In genomic region chr2:109578870-109579310, GRCm38 (mm10) we compare ENCODE assay signal across 9 mouse cellular contexts.
DNase-seq lines count a peak whose midpoint lies in the region; ATAC-seq and TF ChIP-seq lines count a peak whose summit lies in the region.
"Had no signal": no experiment of that assay in that cellular context is flagged by ENCODE, and none has a peak within 500 bp of the region (broad histone marks: within the 10 kb centered on the region; RNA-seq: fewer than 3 reads in every experiment).

No protein-coding gene starts in this region.

- H3K27ac ChIP-seq in cerebellum, adult 2 months (ENCODE audit: insufficient read depth, low read length): no peak overlapping the region
- H3K27ac ChIP-seq in heart, embryonic 13.5 days (replicated peaks): no peak overlapping the region
- no peak overlapping the region for H3K27ac ChIP-seq in limb, embryonic 14.5 days (replicated peaks; ENCODE audit: low read depth, low read length)
- H3K27ac ChIP-seq in thymus, adult 2 months (ENCODE audit: control insufficient read depth, insufficient read depth, low read length): no peak overlapping the region

- TF ChIP-seq CTCF in cerebellum, adult 2 months (IDR thresholded peaks at IDR 0.05; ENCODE audit: borderline replicate concordance, insufficient read depth, low read depth, low read length): no peak
- no peak for TF ChIP-seq CTCF in thymus, adult 2 months (IDR thresholded peaks at IDR 0.05; ENCODE audit: borderline replicate concordance, control insufficient read depth, extremely low read depth, insufficient read depth, low read length, poor library complexity)

- no peak for DNase-seq in cerebellum, adult 2 months
- DNase-seq in ZHBTc4 (ENCODE audit: low read depth, low spot score): peak; percentile 79
- peak; percentile 3 for DNase-seq in limb, embryonic 14.5 days (ENCODE audit: low spot score)
- no peak for DNase-seq in right cerebral cortex, adult 18-20 months
- DNase-seq in cerebellum, adult 11-12 months: no peak
- DNase-seq in thymus, adult 2 months: no peak
- DNase-seq: adrenal gland, adult 8-10 months had no signal

- no peaks in the 10 kb centered on the region for H3K9me3 ChIP-seq in heart, embryonic 13.5 days
- H3K9me3 ChIP-seq in limb, embryonic 14.5 days (ENCODE audit: control insufficient read depth, low read length): no peaks in the 10 kb centered on the region

- H3K9ac ChIP-seq in heart, embryonic 13.5 days: no peak overlapping the region; the same call in 1 of the 2 replicates
- no peak overlapping the region for H3K9ac ChIP-seq in limb, embryonic 14.5 days (ENCODE audit: low read depth, low read length, severe bottlenecking)

- peak overlapping the region; percentile 52 for H3K4me2 ChIP-seq in heart, embryonic 13.5 days
- no peak overlapping the region for H3K4me2 ChIP-seq in limb, embryonic 14.5 days (replicated peaks; ENCODE audit: low read depth, low read length, severe bottlenecking)

- no peaks in the 10 kb centered on the region for H3K27me3 ChIP-seq in cerebellum, adult 2 months (ENCODE audit: control insufficient read depth, insufficient read depth, low read length)
- H3K27me3 ChIP-seq in heart, embryonic 13.5 days (replicated peaks): no peaks in the 10 kb centered on the region
- no peaks in the 10 kb centered on the region for H3K27me3 ChIP-seq in limb, embryonic 14.5 days (ENCODE audit: control insufficient read depth, insufficient read depth, low read length)
- H3K27me3 ChIP-seq in thymus, adult 2 months (ENCODE audit: control insufficient read depth, insufficient read depth, low read length): no peaks in the 10 kb centered on the region

- TF ChIP-seq POLR2A in cerebellum, adult 2 months (IDR thresholded peaks at IDR 0.05; ENCODE audit: borderline replicate concordance, insufficient read depth, low read length): no peak
- no peak for TF ChIP-seq POLR2A in limb, embryonic 14.5 days (IDR thresholded peaks at IDR 0.05; ENCODE audit: borderline replicate concordance, extremely low read depth, insufficient read depth, insufficient read length)
- TF ChIP-seq POLR2A in thymus, adult 2 months (IDR thresholded peaks at IDR 0.05; ENCODE audit: control insufficient read depth, extremely low read depth, insufficient read depth, low read length, poor library complexity): no peak

- no peaks in the 10 kb centered on the region for H3K4me1 ChIP-seq in cerebellum, adult 2 months (ENCODE audit: control insufficient read depth, insufficient read depth, low read length)
- peaks cover 8% of the 10 kb centered on the region; the same call in 1 of the 2 replicates for H3K4me1 ChIP-seq in heart, embryonic 13.5 days
- no peaks in the 10 kb centered on the region for H3K4me1 ChIP-seq in limb, embryonic 14.5 days (ENCODE audit: control insufficient read depth, insufficient read depth, low read length)
- no peaks in the 10 kb centered on the region for H3K4me1 ChIP-seq in thymus, adult 2 months (replicated peaks; ENCODE audit: control insufficient read depth, insufficient read depth, low read length)

- H3K4me3 ChIP-seq in cerebellum, adult 2 months (replicated peaks; ENCODE audit: insufficient read depth, low read depth, low read length): no peak overlapping the region
- H3K4me3 ChIP-seq in heart, embryonic 13.5 days: peak overlapping the region; percentile 8; the same call in 1 of the 2 replicates
- H3K4me3 ChIP-seq in limb, embryonic 14.5 days (replicated peaks; ENCODE audit: low read length): no peak overlapping the region
- no peak overlapping the region for H3K4me3 ChIP-seq in thymus, adult 2 months (ENCODE audit: control insufficient read depth, insufficient read depth, low read length)

- no peaks in the 10 kb centered on the region for H3K36me3 ChIP-seq in heart, embryonic 13.5 days
- no peaks in the 10 kb centered on the region for H3K36me3 ChIP-seq in limb, embryonic 14.5 days (ENCODE audit: control insufficient read depth, insufficient read depth, low read length)
- no peaks in the 10 kb centered on the region for H3K36me3 ChIP-seq in thymus, adult 2 months (ENCODE audit: control insufficient read depth, insufficient read depth, low read length)

- WGBS in cerebellum, adult 2 months: 29% methylated on average over 6 of the region's 6 CpGs
- WGBS in heart, embryonic 13.5 days: 3% methylated on average over 6 of the region's 6 CpGs
- 6% methylated on average over 6 of the region's 6 CpGs for WGBS in limb, embryonic 14.5 days
- 24% methylated on average over 6 of the region's 6 CpGs for WGBS in thymus, adult 2 months

- ATAC-seq in cerebellum, adult (ENCODE audit: insufficient number of reproducible peaks, low FRiP score, low TSS enrichment): 0 out of 2 replicates have a peak, but pooled peaks have one; percentile 20
- ATAC-seq in heart, embryonic 13.5 days (ENCODE audit: extremely low read depth, insufficient number of reproducible peaks, low FRiP score, low TSS enrichment): no peak
- ATAC-seq in limb, embryonic 14.5 days (ENCODE audit: low FRiP score, low read depth): no peak

Comparison
In these comparisons a context has a peak if more than half of its experiments do, and no peak if none do; other contexts are left out.
1. DNase-seq: peak in ZHBTc4 (single experiment) and limb, embryonic 14.5 days (single experiment); none in cerebellum, adult 2 months (0 of 2), right cerebral cortex, adult 18-20 months (single experiment), cerebellum, adult 11-12 months (single experiment) and thymus, adult 2 months (single experiment).